Mouse (Mus musculus): ENCODE measurements around the gene Gjb6.

The Gjb6 gene

DNA sequence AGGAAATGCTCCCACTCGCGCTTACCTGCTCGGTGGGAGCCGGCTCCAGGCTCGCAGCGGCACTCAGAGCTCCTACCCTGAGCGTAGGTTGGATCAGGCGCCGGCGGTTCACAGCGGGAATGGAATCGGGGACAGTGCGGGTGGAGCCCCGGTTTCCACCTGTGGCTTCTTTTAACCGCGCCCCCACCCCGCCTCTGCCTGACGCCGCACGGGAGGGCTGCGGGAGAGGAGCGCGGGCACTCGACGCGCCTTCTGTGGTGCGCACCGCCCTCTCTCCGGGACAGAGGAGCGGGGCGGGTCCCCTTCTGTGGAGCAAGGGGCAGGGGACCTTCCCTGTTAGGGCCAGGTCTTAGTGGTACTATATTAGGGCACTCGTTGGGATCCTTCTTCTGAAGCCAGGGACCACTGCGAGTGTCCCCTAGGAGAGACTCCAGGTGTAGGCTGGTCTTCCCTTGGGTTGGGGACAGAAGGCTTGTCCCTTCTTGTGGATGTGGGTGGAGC lies at the start of gene Gjb6:
Gjb6 (minus strand) TSS at position 451 of the 501 bp plus-strand sequence.
- DNase-seq (ENCODE audit: low spot score in 2 of 2): peak; percentile 27 to 37

DNA sequence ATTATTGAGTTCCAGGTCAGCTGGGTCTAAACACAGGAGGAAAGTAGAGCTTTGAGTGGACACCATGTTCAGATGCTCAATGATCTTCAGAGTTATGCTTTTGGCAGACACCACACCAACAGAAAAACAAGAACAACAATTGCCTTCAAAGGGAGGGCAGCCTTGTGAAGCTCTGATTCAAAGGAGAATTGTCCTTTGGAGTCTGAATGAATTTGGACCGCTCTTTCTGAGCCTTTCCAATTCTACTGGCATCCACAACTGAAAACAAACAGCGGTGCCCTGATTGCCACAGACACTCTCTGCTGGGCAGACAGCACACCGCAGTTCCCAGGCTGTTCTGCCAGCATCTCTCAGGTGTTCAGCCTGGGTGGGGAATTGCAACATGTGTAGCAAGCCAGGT lies 32.1 kb upstream of the Gjb6 start:
- DNase-seq (ENCODE audit: low spot score in 2 of 2): no peak

DNA sequence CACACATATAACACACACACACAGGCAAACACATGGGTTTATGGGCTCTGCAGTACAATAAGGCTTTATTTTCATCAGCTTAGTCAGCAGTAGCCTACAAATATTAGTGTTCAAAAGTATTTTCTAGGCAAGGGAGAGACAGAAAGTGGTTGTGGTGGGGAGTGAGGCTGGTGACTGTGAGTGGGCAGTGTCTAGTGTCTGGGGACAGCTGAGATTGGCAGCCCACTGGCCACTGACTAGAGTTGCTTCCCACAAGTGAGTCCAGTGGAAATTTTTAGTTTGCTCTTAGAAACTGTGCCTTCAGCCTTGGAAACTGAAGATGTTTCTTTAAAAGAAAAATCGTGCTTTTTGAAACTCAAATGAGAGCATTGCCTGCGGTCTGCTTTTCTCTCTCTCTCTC lies 28.4 kb upstream of the Gjb6 start:
- DNase-seq (ENCODE audit: low spot score in 2 of 2): peak in 1 of 2 experiments; percentile 33

DNA sequence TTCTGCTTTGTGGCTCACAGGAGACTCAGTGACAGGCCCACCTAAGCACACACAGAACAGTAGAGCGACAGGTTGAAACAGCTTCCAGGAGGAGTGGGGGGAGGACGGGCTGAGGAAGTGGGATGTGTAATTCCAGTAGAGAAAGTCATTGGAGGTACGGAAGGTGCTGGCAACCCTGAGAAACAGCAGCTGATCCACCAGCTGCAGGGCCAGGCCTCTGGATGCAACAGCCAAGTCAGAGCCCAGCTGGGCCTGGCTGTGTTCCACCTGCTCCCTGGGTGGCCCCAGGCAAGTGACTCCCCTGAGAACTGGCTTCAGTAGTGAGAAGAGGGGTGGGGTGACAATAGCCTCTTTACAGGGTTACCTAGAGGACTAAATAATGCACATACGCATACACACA lies 27.8 kb upstream of the Gjb6 start:
- DNase-seq (ENCODE audit: low spot score in 2 of 2): peak; percentile 65 to 66

DNA sequence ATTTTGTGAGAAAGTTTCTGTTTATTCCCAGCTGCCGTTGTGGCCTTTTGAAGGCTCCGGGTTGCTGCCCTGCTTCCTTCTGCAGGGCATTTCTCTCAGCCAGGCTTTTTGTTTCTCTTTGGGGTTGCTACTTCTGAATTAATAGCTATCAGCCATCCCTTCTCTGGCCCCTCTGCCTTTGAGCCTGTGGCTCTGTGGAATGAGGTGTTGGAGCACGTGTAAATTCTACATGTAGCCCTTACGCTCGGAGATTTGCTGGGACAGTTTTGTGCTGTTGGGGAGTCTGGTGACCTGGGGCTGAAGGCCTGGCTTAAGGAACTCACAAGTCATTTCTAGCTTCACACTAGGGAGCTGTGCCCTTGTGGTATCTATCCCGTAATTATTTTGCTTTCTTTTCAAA lies 21.5 kb upstream of the Gjb6 start:
- no peak for DNase-seq (ENCODE audit: low spot score in 2 of 2)

DNA sequence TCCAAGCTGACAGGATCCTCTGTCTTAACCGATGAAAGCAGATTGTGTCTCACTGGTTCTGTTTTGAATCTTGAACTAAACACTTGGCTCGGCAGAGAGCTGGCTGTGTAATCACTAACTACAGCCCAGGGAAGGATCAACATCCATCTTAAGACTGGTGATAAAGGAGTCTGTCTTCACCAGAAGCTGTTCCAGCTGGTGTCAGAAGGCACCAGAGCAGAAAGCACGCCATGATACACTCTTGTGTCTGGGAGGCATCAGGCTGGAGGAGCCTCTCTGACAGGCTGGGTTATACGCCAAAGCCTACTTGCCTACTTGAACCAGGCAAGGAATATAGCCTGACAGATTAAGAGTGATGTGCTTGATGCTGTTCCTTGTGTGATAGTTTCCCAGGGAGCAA lies 12.3 kb upstream of the Gjb6 start:
- DNase-seq (ENCODE audit: low spot score in 2 of 2): peak; percentile 23 to 30

DNA sequence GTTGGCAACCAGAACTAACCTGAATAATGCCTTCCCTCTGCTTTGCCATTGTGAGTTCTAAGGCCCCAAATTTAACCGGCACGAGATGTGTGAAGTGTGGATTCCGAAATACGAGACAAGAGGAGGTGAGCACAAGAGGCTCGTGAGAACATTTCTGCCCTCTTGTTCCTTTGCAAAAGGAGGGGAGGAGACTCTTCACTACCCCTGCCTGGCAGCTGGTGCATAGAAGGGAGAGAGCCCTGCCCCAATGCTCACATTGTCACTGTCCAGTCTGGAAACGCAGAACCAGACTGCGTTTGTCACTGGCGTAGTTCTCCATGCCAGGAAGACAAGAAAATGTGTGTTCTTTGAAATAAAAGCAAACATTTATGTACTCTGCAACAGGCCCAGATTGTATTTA lies 1.9 kb upstream of the Gjb6 start:
- no peak for DNase-seq (ENCODE audit: low spot score in 2 of 2)

DNA sequence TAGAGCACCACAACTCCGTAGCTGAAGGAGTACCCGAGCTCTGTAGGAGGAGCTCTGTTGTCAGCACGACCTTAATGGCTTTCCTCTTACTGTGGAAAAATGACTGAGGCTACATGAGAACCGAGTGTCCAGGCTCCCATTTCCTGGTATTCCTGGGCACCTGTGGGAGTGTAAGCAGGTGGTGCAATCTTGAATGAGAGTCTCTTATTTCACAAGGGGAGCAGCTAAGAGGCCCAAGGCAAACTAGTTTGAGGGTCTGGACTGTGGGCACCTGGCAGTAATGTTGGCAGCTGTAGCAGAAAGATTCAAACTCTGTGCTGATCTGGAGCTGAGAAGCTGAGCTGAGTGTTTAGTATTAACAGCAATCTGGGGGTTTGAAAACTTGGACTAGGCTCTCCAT lies 6.0 kb downstream of the Gjb6 start:
- no peak for DNase-seq (ENCODE audit: low spot score in 2 of 2)

DNA sequence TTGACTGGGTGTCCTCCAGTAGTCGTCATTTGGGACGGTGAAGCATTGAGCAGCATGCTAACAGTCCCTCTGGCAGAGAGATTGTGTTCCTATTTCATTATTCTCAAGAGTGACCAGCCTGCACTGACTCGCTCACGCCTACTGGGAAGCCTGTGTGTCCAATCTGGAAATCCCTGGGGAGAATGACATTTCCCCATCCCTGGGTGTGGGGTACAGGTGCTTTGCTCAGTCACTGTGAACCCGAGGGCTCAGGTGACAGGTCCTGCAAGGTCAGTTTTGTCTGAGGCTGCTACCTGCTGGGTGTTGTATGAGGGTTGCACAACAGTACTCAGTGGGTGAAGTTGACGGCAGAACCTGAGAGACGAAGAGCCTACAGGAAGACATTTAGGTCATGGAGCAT lies 11.1 kb downstream of the Gjb6 start:
- no peak for DNase-seq (ENCODE audit: low spot score in 2 of 2)

DNA sequence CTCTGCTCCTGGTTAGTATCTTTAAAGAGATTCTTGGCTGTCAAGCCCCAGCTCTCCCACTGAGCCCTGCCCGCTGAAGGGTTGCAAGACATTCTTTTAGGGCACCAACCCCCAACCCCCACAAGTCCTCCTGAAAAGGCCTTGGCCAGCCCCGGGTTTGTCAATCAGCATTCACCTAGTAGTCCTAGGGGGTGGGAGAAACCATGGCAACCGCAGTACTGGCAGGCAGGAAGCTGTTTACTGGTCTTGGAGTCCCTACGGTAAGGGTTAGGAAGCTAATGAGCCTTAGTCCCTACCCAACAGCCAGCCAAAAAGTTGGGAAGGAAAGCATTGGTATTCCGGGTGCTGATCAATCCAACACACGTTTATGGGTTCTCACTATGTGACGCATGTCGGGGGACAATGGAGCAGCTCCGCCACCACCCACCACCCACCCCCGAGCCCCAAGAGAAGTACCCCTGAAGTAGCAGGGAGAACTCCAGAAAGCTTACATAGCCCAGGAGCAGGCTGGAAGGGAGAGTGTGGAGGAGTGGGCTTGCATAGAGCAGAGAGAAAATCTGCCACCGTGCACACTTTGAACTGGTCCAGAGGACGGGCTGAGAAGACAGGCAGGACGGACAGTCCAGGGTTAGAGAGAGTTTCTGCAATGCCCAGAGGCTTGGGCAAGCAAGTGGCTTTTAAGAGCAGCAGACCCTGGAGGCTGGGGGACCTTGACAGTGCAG lies 17.4 kb downstream of the Gjb6 start, which contains the start of gene Gm4491:
Gm4491 (minus strand) TSS at position 61 of the 722 bp plus-strand sequence.
- peak; percentile 82 to 88 for DNase-seq (ENCODE audit: low spot score in 2 of 2)

DNA sequence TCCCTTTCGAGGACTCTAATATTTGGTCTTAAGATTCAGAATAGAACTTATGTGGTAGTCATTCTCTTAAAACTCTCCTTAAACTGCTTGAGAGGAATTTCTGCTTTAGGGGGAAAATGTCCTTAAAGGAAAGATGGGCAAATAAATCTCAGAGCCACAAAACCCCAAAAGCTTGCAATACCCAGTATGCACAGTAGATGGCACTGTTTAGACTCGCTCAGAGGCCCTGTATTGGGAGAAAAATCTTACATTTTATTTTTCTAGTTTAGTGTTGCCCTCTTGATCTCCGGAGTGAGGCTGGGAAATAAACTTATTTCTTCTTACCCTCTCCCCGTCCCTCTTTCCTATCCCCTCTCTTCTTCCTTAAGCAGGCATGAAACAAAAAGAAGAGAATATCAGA lies 24.2 kb downstream of the Gjb6 start:
- peak; percentile 30 to 55 for DNase-seq (ENCODE audit: low spot score in 2 of 2)

DNA sequence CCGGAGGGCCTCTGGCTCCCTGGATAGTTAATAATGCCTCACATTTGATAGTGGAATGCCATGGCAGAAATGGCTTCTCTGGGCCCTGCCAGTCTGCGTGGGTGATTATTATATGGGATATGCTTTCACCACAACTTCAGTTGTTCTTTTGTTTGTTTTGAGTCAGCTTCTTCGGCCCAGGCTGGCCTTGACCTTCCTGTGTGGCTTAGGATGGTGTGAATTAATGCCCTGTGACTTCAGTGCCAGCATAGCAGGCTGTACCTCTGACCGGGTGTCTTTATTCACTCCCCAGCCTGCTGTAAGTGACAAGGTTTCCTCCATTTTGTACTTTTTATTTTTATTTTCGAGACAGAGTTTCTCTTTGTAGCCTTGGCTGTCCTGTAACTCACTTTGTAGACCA lies 25.5 kb downstream of the Gjb6 start:
- DNase-seq (ENCODE audit: low spot score in 2 of 2): no peak

DNA sequence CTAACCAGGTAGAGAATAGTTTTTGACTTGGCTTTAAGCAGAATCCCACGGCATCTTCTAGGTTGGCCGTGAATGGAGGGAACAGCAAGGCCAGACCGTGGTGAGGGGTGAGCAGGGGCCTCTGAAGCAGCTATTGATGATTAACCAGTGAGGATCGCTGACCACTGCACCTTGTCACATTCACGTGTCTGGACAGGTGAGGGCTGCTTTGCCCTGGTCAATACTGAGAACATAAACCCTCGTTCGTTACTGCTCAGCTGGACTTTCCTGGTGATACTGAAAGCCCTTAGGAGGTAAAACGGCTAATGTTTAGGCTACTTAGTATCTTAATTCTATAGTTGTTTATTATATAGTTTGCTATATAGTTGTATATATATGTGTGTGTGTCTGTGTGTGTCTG lies 26.3 kb downstream of the Gjb6 start:
- DNase-seq (ENCODE audit: low spot score in 2 of 2): no peak

DNA sequence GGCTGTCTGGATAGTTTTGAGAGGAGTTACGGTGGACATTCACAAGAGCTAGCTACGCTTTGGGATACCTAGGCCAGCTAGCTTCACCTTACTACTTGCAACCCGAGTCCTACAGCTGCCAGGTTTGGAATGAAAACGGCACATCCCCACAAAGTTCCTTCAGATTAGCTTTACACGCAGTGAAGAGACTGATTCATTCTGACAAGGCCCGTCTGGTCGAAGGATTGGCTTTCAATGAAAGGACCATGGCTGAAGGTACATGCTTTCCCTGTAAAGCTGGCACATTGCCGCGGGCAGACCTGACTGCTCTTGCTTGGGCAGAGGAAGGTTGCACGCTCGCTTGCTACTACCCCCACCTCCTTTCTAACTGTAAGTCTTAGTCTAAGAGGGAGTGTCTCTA lies 27.7 kb downstream of the Gjb6 start:
- no peak for DNase-seq (ENCODE audit: low spot score in 2 of 2)

DNA sequence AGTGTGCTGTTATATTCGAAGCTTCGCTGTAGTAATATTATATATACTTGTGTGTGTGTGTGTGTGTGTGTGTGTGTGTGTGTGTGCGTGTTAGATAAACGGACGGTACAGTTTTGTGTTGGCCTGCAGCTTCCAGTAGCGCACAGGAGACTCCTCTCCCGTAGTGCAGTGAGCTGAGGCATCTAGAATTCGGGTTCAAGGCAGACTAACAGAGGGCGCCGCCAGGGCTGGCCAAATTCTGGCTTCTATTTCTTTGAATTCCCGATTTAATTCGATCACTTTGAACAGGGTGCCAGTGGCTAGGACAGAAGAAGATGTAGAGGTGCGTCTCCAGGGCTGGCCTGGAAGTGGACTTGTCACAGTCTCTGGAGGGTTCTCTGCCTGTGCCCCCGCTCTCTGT lies 28.3 kb downstream of the Gjb6 start:
- no peak for DNase-seq (ENCODE audit: low spot score in 2 of 2)

DNA sequence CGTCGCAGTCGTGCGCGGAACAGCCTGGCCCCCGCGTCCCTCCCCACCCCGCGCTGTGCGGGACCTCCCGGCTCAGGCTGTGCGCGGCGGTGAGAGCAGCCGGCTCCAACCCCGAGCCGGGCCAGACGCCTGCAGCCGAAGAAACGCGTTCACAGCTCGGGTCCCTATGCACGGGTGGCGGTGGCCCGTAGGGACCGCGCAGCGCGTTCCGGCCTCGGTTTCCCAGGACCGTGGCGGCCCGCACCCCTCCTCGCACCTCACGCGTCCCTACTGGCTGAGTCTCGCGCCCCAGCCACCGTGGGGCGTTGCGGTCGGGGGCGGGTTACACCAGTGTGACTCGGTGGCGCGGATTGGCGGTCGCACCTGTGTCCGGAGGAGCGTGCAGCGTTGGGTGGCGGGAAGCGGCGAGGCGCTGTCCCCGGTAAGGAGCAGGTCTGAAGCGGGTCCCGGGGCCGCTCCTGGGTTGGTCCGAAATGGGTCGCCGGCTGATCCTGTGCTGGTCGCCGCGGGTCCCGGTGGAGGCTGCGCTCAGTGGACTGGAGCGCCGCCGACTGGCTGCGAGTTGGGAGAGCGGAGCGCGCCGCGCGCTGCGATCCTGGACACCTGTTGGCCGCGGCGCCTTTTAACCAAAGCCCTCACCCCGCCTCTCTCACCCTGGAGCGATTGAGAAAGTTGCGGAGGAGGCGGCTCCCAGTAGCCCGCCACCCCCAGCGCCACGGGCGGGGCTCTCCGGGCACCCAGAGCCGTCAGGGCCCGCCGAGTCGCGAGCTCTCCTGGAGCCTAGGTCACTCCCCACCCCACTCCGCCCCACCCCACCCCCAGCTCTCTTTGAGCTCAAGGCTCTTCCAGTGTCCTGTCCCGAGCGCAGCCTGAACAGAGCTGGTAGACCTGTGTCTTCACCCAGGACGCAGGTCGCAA lies 29.0 kb downstream of the Gjb6 start, which contains the start of gene Gjb2:
Gjb2 (minus strand) TSS at position 597 of the 918 bp plus-strand sequence.
- peak; percentile 37 to 40 for DNase-seq (ENCODE audit: low spot score in 2 of 2)

DNA sequence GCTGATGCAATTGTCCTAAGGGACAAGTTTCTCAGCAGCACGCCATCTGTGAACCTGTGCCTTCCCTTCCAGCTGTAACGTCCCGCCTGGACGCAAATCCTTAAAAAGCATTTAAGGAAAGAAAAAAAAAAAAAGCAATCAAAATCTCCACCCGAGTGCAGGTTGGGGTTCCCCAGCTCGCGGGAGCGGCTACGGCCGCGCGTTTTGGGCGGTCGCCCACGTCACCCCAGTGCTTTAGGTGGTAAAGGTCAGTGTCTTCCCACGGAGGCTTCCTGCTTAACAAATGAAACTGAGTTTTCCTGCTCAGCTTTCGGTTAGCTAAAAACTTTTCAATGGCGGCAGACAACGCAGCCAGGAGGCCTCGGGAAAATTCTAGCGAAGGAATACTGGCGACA lies 29.7 kb downstream of the Gjb6 start:
- DNase-seq (ENCODE audit: low spot score in 2 of 2): no peak

DNA sequence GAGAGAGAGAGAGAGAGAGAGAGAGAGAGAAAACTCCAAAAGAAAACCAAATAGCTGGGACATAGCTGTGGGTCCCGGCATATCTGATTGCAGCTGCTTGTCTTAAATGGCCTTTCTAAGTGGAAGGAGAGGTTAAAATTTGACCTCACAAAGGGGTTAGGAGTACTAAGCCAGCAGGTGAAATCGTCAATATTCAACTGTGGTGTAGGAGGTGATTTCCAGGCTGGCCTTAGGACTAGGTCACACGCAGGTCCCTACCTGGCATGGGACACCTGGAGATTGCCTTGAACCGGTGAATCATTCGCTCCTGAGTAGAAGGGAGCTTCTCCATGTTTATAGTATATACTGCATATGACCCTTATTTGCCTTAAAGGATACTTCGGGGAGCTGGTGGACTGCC lies 30.3 kb downstream of the Gjb6 start:
- no peak for DNase-seq (ENCODE audit: low spot score in 2 of 2)

DNA sequence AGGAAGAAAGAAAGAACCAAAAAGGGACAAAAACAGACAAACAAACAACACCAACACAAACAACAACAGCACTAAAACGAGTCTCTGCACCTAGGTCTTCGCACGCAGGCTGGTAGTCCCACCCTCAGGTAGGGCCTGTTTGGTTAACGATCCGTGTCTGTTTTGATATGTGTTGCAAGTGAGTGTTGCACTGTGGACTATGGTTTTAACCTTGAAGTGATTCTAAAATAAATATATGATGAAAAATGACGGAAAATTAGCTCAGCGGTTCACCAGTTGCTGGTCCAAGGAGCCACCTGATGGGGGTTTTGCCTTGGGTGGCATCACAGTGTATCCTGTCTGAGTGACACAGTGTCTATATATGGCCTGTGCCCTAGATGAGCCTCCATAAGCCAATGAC lies 31.8 kb downstream of the Gjb6 start:
- DNase-seq (ENCODE audit: low spot score in 2 of 2): no peak

DNA sequence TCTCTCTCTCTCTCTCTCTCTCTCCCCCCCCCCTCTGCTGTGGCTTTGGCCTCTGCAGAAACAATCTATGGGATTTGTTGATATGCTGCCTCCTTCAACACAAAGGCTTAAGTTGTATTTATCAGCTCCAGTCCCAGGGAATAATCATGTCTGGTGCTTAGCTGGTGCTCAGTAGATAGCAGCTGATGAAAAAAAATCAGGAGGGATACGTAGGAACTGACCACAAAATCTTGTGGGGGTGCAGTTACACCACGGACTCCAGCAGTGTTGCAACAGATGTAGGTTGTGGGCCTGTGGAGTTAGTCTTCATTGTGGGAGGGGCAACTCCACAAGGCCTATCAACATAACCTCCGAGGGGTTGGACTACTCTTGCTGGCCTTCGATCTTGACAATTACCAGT lies 37.6 kb downstream of the Gjb6 start:
- no peak for DNase-seq (ENCODE audit: low spot score in 2 of 2)

DNA sequence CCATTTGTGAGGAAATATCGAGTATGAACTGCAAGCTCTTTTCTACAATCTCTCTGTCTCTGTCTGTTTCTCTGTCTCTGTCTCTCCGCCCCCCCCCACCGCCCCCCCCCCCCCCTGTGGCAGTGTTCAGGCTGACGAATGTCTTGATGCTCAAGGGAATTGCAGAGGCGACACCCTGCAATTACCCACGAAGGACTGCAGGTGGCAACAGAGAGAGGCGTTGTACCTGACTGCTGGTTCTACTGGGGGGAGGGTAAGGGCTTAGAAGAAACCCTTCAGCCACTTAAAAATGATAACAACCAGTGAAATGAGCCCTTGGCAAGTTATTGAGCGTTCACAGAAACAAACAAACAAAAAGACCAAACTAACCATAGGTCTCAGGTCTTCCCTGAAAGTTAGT lies 40.4 kb downstream of the Gjb6 start:
- DNase-seq (ENCODE audit: low spot score in 2 of 2): peak; percentile 50 to 56

DNA sequence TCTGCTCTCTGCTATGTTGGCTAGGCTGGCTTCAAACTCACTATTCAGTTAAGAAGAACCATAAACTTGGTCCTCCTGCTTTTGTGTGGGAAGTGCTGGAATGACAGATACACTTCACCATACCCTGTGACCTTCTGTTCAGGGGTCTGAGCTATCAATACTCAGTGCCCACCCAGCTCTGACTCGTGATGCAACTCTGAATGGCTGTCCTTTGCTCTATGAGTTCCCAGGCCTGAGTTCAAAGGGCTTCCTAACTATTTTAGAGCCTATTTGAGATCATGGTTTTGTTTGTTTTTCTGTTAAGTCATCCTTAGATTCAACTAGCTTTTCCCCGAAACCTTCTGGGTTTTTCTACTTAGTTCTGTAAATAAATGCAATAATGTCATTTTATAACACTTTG lies 43.4 kb downstream of the Gjb6 start:
- DNase-seq (ENCODE audit: low spot score in 2 of 2): no peak

DNA sequence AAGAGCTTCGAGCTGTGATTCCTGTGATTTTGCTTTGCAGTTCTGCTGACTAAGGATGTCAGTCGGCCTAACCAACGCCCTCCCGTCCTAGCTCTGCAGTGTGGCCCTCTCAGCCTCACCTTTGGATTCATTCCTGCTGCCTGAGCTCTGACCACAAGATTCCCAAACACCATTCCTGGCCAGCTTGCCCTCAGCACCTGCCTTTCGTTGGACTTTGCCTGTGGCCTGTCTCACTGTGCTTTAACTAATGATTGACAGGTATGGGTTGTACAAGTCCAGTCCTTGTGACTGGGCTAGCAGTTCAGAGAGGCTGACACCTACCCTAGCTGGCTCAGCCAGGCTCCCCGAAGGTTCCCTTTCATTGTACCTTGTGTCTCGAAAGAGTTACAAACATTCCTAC lies 44.3 kb downstream of the Gjb6 start:
- no peak for DNase-seq (ENCODE audit: low spot score in 2 of 2)
